Mouse (Mus musculus): ENCODE data around the gene Fa2h.
"Not testable (repeated sequence)": the region's sequence is repeated elsewhere in the genome, so short reads cannot be mapped to it uniquely, and the experiment has no call there.

The Fa2h gene

GRCm38 (mm10) chr8:111357433-111357832 is 36.2 kb downstream of the Fa2h start:
- no peak for DNase-seq

GRCm38 (mm10) chr8:111353497-111353896 is 40.1 kb downstream of the Fa2h start:
- DNase-seq, result no peak

DNA sequence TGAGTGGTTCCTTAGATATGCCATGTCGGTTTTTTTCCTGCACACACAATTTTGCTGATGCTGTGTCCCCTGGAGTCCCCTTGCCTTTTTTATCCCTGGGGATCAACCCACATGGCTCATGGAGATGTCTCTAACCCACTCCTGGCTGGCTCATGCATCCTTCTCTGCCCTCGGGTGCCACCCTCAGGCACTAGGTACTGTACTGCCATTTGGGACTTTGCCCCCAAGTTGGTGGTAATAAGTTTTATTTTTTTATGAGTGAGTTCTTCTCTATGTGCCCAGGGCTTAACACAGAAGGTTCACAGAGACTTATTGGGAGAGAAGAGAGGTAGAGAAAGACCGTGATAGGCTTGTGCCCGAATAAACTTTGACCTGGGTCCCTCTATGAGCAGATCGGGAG is 41.3 kb downstream of the Fa2h start:
- DNase-seq, result no peak

GRCm38 (mm10) chr8:111350577-111350976 is 43.0 kb downstream of the Fa2h start:
- DNase-seq, result no peak

DNA sequence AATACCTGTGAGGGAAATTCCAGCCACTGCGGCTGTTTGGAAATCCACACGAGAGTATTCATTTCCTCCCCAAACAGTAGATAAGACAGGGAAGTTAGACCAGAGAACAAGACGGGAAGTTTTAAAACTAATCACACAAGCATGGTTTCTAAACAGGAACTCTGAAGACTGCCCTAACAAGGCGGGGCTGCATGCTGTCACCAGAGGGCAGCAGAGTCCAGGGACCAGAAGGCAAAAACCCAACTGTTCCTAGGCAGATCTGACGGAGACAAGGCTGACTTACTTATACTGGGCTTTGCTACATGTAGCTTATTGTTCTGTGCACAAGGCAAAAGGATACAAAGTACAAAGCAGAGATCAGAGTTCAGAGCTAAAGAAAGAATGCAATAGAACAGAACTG is 50.4 kb downstream of the Fa2h start:
- DNase-seq, result peak; percentile 93

DNA sequence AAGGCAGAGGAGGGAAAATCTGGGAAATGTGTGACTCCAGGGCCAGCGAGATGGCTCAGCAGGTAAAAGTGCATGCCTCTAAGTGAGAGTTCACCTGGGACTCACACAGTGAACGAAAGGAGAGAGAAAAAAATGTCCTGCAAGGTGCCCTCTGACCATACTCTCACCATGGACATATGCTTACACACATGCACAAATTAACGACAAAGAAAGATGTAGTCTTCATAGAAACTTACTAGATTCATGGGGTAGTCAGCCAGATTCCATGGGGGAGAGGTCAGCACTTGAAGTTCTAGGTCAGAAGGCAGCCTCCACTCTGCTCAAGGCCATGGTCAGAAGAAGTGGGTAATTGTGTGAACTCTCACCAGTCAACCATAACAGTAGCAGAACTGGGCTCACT is 53.4 kb downstream of the Fa2h start:
- DNase-seq, result no peak

- no peak for DNase-seq
Measured at GRCm38 (mm10) chr8:111338370-111339208, 55.0 kb downstream of the Fa2h start.

DNA sequence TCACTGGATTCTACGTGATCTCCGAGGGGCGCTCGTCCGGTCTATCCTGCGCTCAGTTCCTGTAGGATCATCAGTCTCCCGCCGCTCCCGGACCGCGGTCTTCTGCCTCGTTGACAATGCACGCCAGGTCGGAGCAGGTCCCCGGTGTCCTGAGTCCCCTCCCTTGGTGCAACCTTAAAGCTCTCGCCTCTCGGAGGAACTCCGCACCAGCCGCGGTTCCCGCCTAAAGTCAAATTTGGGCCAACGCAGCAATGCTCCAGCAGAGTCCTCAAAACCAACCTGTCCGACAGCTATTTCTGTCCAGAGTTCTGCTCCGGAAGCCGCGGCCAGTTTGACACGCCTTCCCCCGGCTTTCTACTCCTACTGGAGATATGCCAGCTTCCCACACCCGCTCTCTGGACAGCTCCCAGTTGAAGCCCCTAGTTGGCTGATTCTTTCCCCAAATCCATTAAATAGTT is 55.7 kb downstream of the Fa2h start, which contains the start of gene Mlkl:
Mlkl (minus strand) TSS at position 288 of the 458 bp plus-strand sequence.
- DNase-seq, result peak; percentile 75

- no peak for DNase-seq
Measured at GRCm38 (mm10) chr8:111337311-111337889, 56.2 kb downstream of the Fa2h start.

DNA sequence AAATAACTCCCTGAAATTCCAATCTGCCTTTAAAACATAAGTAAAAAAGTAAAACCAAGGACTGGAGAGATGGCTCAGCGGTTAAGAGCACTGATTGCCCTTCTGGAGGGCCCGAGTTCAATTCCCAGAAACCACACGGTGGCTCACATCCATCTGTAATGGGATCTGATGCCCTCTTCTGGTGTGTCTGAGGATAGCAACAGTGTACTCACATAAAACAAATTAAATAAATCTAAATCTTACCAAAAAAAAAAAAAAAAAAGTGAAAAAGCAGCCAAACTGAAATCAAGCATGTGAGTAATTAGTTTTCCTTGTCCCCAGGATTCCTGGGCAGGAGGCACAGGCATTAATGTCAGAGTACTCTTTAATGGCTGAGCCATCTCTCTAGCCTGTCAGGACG is 56.9 kb downstream of the Fa2h start:
- no peak for DNase-seq

- DNase-seq, result no peak
Measured at GRCm38 (mm10) chr8:111325222-111325790, 68.3 kb downstream of the Fa2h start.

DNA sequence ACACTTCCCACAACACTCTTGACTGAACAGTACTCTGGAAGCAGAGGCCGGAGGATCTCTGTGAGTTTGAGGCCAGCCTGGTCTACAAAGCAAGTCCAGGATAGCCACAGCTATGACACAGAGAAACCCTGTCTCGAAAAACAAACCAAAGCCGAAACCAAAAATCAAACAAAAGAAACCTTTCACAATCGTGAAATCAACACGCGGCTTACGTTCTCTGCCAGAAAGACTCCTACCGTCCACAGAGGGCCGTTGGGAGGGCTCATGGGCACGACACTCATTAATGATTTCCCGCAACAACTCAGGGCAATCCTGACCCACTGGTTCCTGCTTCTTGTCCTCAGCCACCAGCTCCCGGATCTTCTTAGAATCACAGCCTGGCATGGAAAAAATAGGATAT is 78.9 kb downstream of the Fa2h start:
- no peak for DNase-seq

GRCm38 (mm10) chr8:111313961-111314360 is 79.7 kb downstream of the Fa2h start:
- DNase-seq, result not testable (repeated sequence)

DNA sequence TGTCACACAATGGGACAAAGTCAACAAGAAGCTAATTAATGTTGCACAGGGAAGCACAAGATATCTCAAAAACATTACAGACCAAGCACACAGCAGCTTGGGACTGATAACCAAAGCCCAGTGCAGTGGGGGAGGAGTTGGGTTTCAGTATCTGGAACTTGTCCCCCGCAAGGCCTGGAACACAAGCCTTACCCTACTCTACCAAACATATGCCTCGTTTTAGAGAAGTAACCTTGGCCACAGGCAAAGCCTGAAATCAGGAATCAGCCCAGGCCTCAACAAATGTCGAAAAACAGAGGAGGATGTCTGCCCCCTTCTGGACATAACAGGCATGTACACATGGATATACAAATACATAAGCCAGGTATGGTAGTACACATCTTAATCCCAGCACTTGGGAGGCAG is 80.9 kb downstream of the Fa2h start:
- no peak for DNase-seq

GRCm38 (mm10) chr8:111310006-111310405 is 83.6 kb downstream of the Fa2h start:
- DNase-seq, result not testable (repeated sequence)

GRCm38 (mm10) chr8:111305031-111305730 is 88.4 kb downstream of the Fa2h start:
- DNase-seq, result peak; percentile 38

GRCm38 (mm10) chr8:111304359-111304758 is 89.3 kb downstream of the Fa2h start:
- DNase-seq, result no peak

DNA sequence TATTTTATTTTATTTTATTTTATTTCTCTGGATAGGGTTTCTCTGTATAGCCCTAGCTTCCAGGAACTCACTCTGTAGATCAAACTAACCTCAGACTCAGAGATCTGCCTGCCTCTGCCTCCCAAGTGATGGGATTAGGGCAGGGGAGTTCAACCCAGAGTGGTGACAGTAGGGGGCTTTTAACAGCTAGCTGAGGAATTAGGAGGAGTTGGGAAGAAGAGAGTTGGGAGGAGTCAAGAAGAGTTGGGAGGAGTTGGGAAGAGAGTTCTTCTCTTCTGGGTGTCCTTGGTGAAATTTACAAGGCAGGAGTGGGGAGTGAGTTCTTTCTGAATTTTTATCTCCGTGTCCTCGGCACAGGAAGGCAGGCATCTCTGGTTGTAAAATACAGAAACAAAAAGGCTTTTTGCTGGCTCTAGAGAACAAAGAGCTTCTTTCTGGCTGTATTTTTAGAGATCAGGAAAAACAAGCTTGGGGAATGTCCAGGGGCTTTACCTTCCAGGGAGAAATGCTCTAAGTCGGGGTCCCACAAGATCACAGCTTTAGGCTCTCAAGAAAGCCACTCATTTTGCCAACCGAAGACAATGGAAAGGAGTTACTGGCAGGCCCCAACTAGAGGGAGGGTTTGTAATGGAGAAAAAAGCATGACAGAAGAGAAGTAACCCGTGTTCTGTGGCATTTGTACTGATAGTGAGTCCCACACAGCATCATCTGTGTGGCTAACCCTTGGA is 90.4 kb downstream of the Fa2h start:
- not testable (repeated sequence) for DNase-seq

DNA sequence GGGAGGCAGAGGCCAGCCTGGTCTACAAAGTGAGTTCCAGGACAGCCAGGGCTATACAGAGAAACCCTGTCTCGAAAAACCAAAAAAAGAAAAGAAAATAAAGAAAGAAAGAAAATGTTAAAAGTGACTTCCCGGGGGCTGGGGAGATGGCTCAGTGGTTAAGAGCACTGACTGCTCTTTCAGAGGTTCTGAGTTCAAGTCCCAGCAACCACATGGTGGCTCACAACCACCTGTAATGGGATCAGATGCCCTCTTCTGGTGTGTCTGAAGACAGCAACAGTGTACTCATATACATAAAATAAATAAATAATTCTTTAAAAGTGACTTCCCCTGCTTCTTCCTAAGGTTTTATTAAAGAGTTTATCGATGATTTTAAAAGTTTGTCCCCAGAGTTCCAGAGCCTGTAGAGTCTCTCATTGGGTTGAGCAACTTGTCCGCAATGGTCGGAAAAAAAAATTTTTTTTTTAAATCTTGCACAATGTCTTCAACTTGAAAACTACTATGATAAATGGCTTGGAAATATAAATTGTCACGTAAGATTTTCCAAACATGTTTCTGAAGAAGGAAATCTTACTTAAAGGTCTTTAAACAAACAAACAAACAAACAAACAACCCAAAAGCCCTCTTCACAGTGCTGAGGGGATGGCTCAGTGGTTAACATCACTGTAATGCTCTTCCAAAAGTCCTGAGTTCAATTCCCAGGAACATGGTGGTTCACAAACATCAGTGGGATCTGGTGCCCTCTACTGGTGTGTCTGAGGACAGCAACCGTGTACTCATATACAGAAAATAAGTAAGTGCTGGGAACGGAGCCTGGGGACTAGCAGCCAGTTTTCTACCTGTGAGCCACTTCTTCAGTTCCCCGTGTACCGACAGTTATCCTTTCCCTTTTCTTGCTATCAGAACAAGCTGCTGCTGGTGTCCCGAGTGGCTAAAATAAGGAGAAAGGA is 92.8 kb downstream of the Fa2h start:
- DNase-seq, result peak; percentile 22

- DNase-seq, result peak; percentile 98
Measured at GRCm38 (mm10) chr8:111299821-111300568, 93.6 kb downstream of the Fa2h start, which contains the start of gene Rfwd3. Rfwd3 (minus strand) TSS chr8:111300222.
